Mouse (Mus musculus) mouse embryonic stem cell (cell line): Measurements from ENCODE around the gene Idh1.

Experiments
- in situ Hi-C, 2 experiments: fragments of 300-500 bp; cut with MboI; formaldehyde crosslinking; loops; 1 replicate in 1 of 2; 3 replicates in 1 of 2; pipeline ENCODE4 v1.14.3; 2019 to 2020; ENCODE audit warnings: low sequenced_read_pairs in 2 of 2, low pct_unique_long_range_greater_than_20kb in 1 of 2, mixed read lengths in 1 of 2; ENCODE audit not compliant: unreplicated experiment in 1 of 2

Gene Idh1

GRCm38 (mm10) chr1:65179634-65180249 lies 6.6 kb downstream of the Idh1 start:
- in situ Hi-C loops, result loop anchor here (5.0 to 25.0 kb wide), 3 partner anchors 67 to 442 kb away; partner anchors contain the start of gene Fzd5 (in 2 of the 2)

- in situ Hi-C loops, result loop anchor here (5.0 to 25.0 kb wide), 3 partner anchors 67 to 442 kb away; partner anchors contain the start of gene Fzd5 (in 2 of the 2)
These were observed 7.3 kb downstream of the Idh1 start for GRCm38 (mm10) chr1:65178902-65179432.

- in situ Hi-C loops, result loop anchor here (5.0 to 25.0 kb wide), 3 partner anchors 66 to 441 kb away; partner anchors contain the start of gene Fzd5 (in 2 of the 2)
These were observed 8.0 kb downstream of the Idh1 start for GRCm38 (mm10) chr1:65178126-65178901.

- in situ Hi-C loops, result loop anchor here (5.0 to 25.0 kb wide), 3 partner anchors 65 to 440 kb away; partner anchors contain the start of gene Fzd5 (in 2 of the 2)
These were observed 8.8 kb downstream of the Idh1 start for GRCm38 (mm10) chr1:65177452-65177851.

GRCm38 (mm10) chr1:65176912-65177311 lies 9.4 kb downstream of the Idh1 start:
- in situ Hi-C loops, result loop anchor here (5.0 to 25.0 kb wide), 3 partner anchors 65 to 440 kb away; partner anchors contain the start of gene Fzd5 (in 2 of the 2)

- in situ Hi-C loops, result loop anchor here (5.0 to 25.0 kb wide), 3 partner anchors 64 to 439 kb away; partner anchors contain the start of gene Fzd5 (in 2 of the 2)
These were observed 10.1 kb downstream of the Idh1 start for GRCm38 (mm10) chr1:65176171-65176570.

- in situ Hi-C loops, result loop anchor here (10.0 kb wide), 1 partner anchor 129 kb away; no protein-coding TSS in a partner anchor
These were observed 12.6 kb downstream of the Idh1 start for GRCm38 (mm10) chr1:65173716-65174115.

GRCm38 (mm10) chr1:65171579-65171978 lies 14.7 kb downstream of the Idh1 start:
- in situ Hi-C loops, result loop anchor here (10.0 kb wide), 1 partner anchor 127 kb away; no protein-coding TSS in a partner anchor

GRCm38 (mm10) chr1:65169947-65170346 lies 16.4 kb downstream of the Idh1 start:
- in situ Hi-C loops, result loop anchor here (10.0 kb wide), 1 partner anchor 125 kb away; no protein-coding TSS in a partner anchor

GRCm38 (mm10) chr1:65169536-65169935 lies 16.8 kb downstream of the Idh1 start:
- in situ Hi-C loops, result no loop called here

- in situ Hi-C loops, result no loop called here
These were observed 18.8 kb downstream of the Idh1 start for GRCm38 (mm10) chr1:65167496-65167895.

GRCm38 (mm10) chr1:65162210-65162609 lies 24.1 kb downstream of the Idh1 start:
- in situ Hi-C loops, result no loop called here

- in situ Hi-C loops, result no loop called here
These were observed 30.2 kb downstream of the Idh1 start for GRCm38 (mm10) chr1:65156111-65156510.

- in situ Hi-C loops, result no loop called here
These were observed 31.5 kb downstream of the Idh1 start for GRCm38 (mm10) chr1:65154814-65155213.

GRCm38 (mm10) chr1:65147971-65148370 lies 38.3 kb downstream of the Idh1 start:
- in situ Hi-C loops, result no loop called here

GRCm38 (mm10) chr1:65147326-65147725 lies 39.0 kb downstream of the Idh1 start:
- in situ Hi-C loops, result no loop called here

- in situ Hi-C loops, result no loop called here
These were observed 39.7 kb downstream of the Idh1 start for GRCm38 (mm10) chr1:65146601-65147000.

GRCm38 (mm10) chr1:65144783-65145182 lies 41.5 kb downstream of the Idh1 start:
- in situ Hi-C loops, result no loop called here

- in situ Hi-C loops, result no loop called here
These were observed 48.7 kb downstream of the Idh1 start for GRCm38 (mm10) chr1:65137560-65137959.
